Mouse (Mus musculus) CD8-positive naive resting alpha-beta T cell, adult 2 months (primary cell): ENCODE results near the gene Sgcb.

ENCODE experiments used
- DNase-seq, 2 experiments: peaks; one replicate each; pipeline ENCODE4 v3.0.0; 2022; ENCODE audit warnings: low read depth in 2 of 2, low spot score in 2 of 2

Sgcb gene

GRCm38 (mm10) chr5:73647261-73647900 lies at the start of gene Sgcb:
Gene Sgcb, minus strand, starts transcription at chr5:73647790.
- DNase-seq: peak; percentile 69 to 82

GRCm38 (mm10) chr5:73694254-73695015 lies 46.8 kb upstream of the Sgcb start:
- DNase-seq: no peak

GRCm38 (mm10) chr5:73693778-73694177 lies 46.2 kb upstream of the Sgcb start:
- DNase-seq: no peak

- no peak for DNase-seq
Observed at GRCm38 (mm10) chr5:73691723-73692520, 44.3 kb upstream of the Sgcb start.

GRCm38 (mm10) chr5:73690146-73690545 lies 42.6 kb upstream of the Sgcb start:
- DNase-seq: no peak

- no peak for DNase-seq
Observed at GRCm38 (mm10) chr5:73688576-73688975, 41.0 kb upstream of the Sgcb start.

GRCm38 (mm10) chr5:73686149-73686548 lies 38.6 kb upstream of the Sgcb start:
- no peak for DNase-seq

GRCm38 (mm10) chr5:73683706-73684409 lies 36.3 kb upstream of the Sgcb start:
- DNase-seq: no peak

GRCm38 (mm10) chr5:73683221-73683620 lies 35.6 kb upstream of the Sgcb start:
- DNase-seq: no peak

- DNase-seq: no peak
Observed at GRCm38 (mm10) chr5:73676626-73677025, 29.0 kb upstream of the Sgcb start.

GRCm38 (mm10) chr5:73675604-73676003 lies 28.0 kb upstream of the Sgcb start:
- no peak for DNase-seq

- no peak for DNase-seq
Observed at GRCm38 (mm10) chr5:73669386-73669785, 21.8 kb upstream of the Sgcb start.

- DNase-seq: no peak
Observed at GRCm38 (mm10) chr5:73667877-73668276, 20.3 kb upstream of the Sgcb start.

- no peak for DNase-seq
Observed at GRCm38 (mm10) chr5:73666695-73667094, 19.1 kb upstream of the Sgcb start.

GRCm38 (mm10) chr5:73651855-73652201 lies 4.2 kb upstream of the Sgcb start:
- DNase-seq: no peak

GRCm38 (mm10) chr5:73651061-73651854 lies 3.7 kb upstream of the Sgcb start, which contains the start of gene Spata18:
Gene Spata18, plus strand, starts transcription at chr5:73651379.
- DNase-seq: peak in 1 of 2 experiments; percentile 8

- DNase-seq: peak; percentile 7 to 15
Observed at GRCm38 (mm10) chr5:73650365-73650964, 2.9 kb upstream of the Sgcb start.

- peak; percentile 15 to 39 for DNase-seq
Observed at GRCm38 (mm10) chr5:73642091-73642490, 5.5 kb downstream of the Sgcb start.

GRCm38 (mm10) chr5:73641058-73641457 lies 6.5 kb downstream of the Sgcb start:
- DNase-seq: no peak
